Mouse (Mus musculus) lung, embryonic 14.5 days (tissue): Measurements from ENCODE around the gene Ankrd11. TPM values are rescaled to one million over a fixed set of nuclear protein-coding genes. Genes with fewer than 3 reads are reported as not detected.

ENCODE experiments used
- ATAC-seq: fragments of 200-750 bp; cut with Nextera tagmentation; 2 replicates; pipeline ENCODE4 v1.8.0; 2017; ENCODE audit warnings: mild to moderate bottlenecking, moderate TSS enrichment, moderate library complexity; ENCODE audit not compliant: insufficient read depth
- DNase-seq: peaks from one replicate; pipeline ENCODE4 v3.0.0-alpha.2; 2015
- H3K27ac ChIP-seq: fragments of 300-500 bp; sonication (generic); 2 replicates; pipeline ENCODE4 v1.5.1; 2014; ENCODE audit warnings: low read depth, mild to moderate bottlenecking, moderate library complexity
- H3K27me3 ChIP-seq: fragments of 300-500 bp; sonication (generic); 2 replicates; pipeline ENCODE4 v1.6.1; 2014; ENCODE audit warnings: low read length, control low read depth; ENCODE audit not compliant: insufficient read depth
- H3K36me3 ChIP-seq: fragments of 300-500 bp; sonication (generic); 2 replicates; pipeline ENCODE4 v1.6.1; 2014; ENCODE audit warnings: control low read depth; ENCODE audit not compliant: insufficient read depth
- H3K4me1 ChIP-seq: fragments of 300-500 bp; sonication (generic); 2 replicates; pipeline ENCODE4 v1.6.1; 2014; ENCODE audit warnings: antibody characterized with exemption, control low read depth; ENCODE audit not compliant: insufficient read depth
- H3K4me2 ChIP-seq: fragments of 300-500 bp; sonication (generic); 2 replicates; pipeline ENCODE4 v1.6.1; 2014; ENCODE audit warnings: mild to moderate bottlenecking
- H3K4me3 ChIP-seq: fragments of 300-500 bp; sonication (generic); 2 replicates; pipeline ENCODE4 v1.5.1; 2014; ENCODE audit warnings: low read depth, low read length
- H3K9ac ChIP-seq: fragments of 300-500 bp; sonication (generic); 2 replicates; pipeline ENCODE4 v1.6.1; 2014
- H3K9me3 ChIP-seq: fragments of 300-500 bp; sonication (generic); 2 replicates; pipeline ENCODE4 v1.6.1; 2016; ENCODE audit warnings: low read depth, low read length, control low read depth
- CTCF ChIP-seq: IDR thresholded peaks from 2 replicates; pipeline ENCODE4 v1.5.1; 2016; ENCODE audit warnings: antibody characterized with exemption, low read depth
- WGBS: fragments of 180-500 bp; shearing (Covaris S2); extraction: QIAGEN DNeasy Blood & Tissue Kit; methylation state at CpG from one replicate; pipeline ENCODE4 v1.1.7; 2014; 5-methylcytosine and 5-hydroxymethylcytosine counted together
- polyA plus RNA-seq: library from polyadenylated mRNA; unstranded; fragments of >200 nt; fragmentation: Nextera tagmentation; extraction: Ambion mirVana; gene quantifications from 2 replicates; pipeline ENCODE4 v1.2.1, GENCODE M21; 2014

Ankrd11 gene
- polyA plus RNA-seq: 87.5 and 94.6 TPM in 2 replicates

DNA sequence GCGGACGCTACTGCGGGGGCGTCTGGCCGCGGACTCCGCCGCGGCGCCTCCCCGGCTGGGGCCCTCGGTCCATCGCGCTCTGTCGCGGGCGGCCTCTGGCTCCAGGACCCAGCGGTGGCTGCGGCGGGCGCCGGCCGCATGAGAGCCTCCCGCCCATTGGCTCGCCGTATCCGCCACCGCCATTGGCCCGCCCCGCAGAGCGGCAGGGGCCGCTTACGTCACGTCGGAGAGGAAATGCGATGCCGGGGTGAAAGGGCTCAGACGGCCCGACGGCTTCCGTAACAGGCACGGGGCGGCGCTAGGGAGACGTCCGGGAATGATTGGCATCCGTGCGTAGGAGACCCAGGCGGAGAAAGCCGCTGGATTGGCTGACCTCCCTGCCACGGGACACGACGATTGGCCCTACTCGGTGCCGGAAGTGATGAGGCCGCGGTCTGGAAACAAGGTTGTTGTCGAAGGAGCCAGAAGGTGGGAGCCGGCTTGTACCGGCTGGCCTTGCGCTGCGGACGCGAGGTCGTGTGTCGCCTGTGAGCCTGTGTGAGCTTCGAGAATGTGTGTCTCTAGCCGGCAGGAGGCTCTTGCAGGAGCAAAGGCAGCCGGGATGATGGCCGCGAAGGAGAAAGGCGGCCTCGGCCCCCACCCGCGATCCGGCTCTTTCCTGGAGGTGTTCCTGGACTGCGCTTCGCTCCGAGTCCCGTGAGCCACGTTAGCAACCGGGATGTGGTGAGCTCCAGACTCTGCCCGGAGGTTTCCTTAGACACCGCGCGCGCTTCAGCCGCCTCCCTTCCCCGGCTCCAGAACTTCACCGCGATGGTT, at the start of gene Ankrd11:
Ankrd11 (minus strand) TSS at position 120 of the 816 bp plus-strand sequence.
- peak within 1 kb of the TSS; percentile 100 for H3K4me3 ChIP-seq
- H3K4me2 ChIP-seq: peak within 1 kb of the TSS; percentile 88
- peak; percentile 98 for ATAC-seq
- peak; percentile 100 for DNase-seq
- peaks cover 17% of the 10 kb centered on the region for H3K4me1 ChIP-seq
- peak within 1 kb of the TSS; percentile 100 for H3K9ac ChIP-seq
- H3K27ac ChIP-seq: peak within 1 kb of the TSS; percentile 98
- no peaks in the 10 kb centered on the region for H3K27me3 ChIP-seq
- TF ChIP-seq CTCF: peak; percentile 51
- H3K36me3 ChIP-seq: no peaks in the 10 kb centered on the region
- H3K9me3 ChIP-seq: no peaks in the 10 kb centered on the region
- WGBS: under 1% methylated on average over 67 of the region's 91 CpGs

DNA sequence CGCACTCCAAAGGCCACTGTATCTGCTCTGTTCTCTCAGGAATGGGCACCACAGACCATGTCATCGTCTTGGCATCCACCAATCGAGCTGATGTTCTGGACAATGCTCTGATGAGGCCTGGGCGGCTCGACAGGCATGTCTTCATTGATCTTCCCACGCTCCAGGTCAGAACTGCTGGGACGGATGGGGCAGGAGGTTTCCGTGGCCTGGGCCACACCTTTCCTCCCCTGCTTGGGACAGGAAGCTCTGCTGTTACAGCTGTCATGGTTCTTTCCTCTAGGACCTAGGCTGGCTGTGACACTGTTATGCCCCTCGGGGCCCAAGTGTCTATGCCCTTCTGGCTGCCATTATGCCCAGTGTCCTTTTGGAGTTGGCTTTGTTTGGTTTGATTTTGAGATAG, 45.2 kb upstream of the Ankrd11 start:
- H3K27me3 ChIP-seq: no peaks in the 10 kb centered on the region
- no peak for ATAC-seq
- H3K36me3 ChIP-seq: peaks cover 97% of the 10 kb centered on the region
- DNase-seq: no peak
- H3K4me2 ChIP-seq: no peak overlapping the region
- H3K4me1 ChIP-seq: no peaks in the 10 kb centered on the region
- H3K4me3 ChIP-seq: no peak overlapping the region
- TF ChIP-seq CTCF: no peak
- H3K27ac ChIP-seq: no peak overlapping the region
- H3K9me3 ChIP-seq: no peaks in the 10 kb centered on the region
- WGBS: 84% methylated on average over 9 of the region's 9 CpGs
- H3K9ac ChIP-seq: no peak overlapping the region

DNA sequence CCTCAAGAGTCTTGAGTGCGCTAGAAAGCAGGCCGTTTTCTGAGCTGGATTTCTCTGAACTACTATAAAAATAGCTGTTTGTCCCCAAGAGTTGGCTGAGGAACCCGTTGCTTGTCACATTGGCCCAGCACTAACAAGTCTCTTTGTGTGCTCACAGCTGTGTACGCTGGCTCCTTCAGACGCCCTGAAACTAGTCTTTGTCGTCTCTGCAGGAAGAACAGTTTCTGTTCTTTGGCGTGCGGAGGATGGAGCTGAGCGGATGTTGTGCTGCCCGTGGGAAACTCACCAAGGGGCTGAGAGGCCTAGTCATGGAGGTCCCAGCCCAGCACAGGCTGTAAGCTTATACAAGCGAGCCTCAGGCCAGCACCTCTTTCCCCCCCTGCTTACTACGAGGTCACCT, 41.5 kb upstream of the Ankrd11 start:
- Histone ChIP-seq H3K4me2 (no peak overlapping the region), H3K4me3 (no peak overlapping the region), H3K9me3 (no peaks in the 10 kb centered on the region), H3K27me3 (no peaks in the 10 kb centered on the region), H3K4me1 (no peaks in the 10 kb centered on the region), H3K27ac (no peak overlapping the region), H3K36me3 (peaks cover 94% of the 10 kb centered on the region), H3K9ac (no peak overlapping the region; the same call in 1 of the 2 replicates)
- WGBS: 88% methylated on average over 12 of the region's 12 CpGs
- DNase-seq (no peak), ATAC-seq (no peak)
- TF ChIP-seq CTCF: no peak

DNA sequence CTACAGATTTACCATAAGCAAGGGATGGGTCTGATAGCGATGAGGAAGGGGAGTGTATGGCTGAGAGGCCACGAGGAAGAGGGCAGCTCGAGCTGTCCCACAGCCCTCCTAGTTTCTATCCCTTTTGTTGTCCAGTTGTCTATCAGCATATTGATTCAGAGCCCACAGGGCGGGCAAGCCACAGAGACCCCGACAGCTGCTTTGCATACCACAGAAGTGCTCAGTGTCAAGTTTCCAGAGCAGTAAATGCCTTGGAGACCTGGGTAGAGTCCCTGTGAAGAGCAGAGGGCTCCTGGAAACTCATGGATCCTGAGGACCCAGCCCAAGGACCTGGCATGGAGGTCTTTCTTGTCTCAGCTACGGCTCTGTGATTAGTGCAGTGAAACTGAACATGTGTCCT, 40.9 kb upstream of the Ankrd11 start:
- no peak for DNase-seq
- TF ChIP-seq CTCF: no peak
- 83% methylated on average over 6 of the region's 6 CpGs for WGBS
- H3K9me3 ChIP-seq: no peaks in the 10 kb centered on the region
- H3K27ac ChIP-seq: no peak overlapping the region
- ATAC-seq: no peak
- no peak overlapping the region for H3K9ac ChIP-seq
- peaks cover 91% of the 10 kb centered on the region for H3K36me3 ChIP-seq
- H3K4me2 ChIP-seq: no peak overlapping the region
- H3K4me1 ChIP-seq: no peaks in the 10 kb centered on the region
- H3K4me3 ChIP-seq: no peak overlapping the region
- H3K27me3 ChIP-seq: no peaks in the 10 kb centered on the region

DNA sequence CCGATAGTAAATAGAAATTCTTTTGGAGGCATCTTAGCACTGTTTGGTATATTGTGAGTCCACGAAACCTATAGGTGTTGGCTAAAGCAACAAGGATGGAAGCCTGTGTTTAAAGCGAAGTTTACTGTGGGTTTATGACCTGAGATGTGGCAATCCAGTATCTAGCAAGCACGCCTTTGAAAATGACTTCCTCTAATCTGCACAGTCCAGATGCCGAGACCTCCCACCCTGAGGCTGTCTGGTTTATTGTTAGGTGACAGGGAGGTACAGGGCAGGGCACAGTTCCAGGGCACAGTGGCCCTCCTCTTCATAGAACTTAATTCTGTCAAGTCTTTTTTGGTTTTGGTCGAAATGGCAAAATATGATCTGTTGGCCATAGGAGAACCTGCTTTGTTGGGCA, 35.1 kb upstream of the Ankrd11 start:
- no peaks in the 10 kb centered on the region for H3K4me1 ChIP-seq
- H3K27me3 ChIP-seq: no peaks in the 10 kb centered on the region
- 86% methylated on average over 6 of the region's 6 CpGs for WGBS
- no peak for TF ChIP-seq CTCF
- no peak overlapping the region for H3K4me2 ChIP-seq
- ATAC-seq (no peak), DNase-seq (no peak)
- peaks cover 83% of the 10 kb centered on the region for H3K36me3 ChIP-seq
- H3K4me3 ChIP-seq: no peak overlapping the region
- H3K9me3 ChIP-seq: no peaks in the 10 kb centered on the region
- no peak overlapping the region for H3K27ac ChIP-seq
- no peak overlapping the region for H3K9ac ChIP-seq

DNA sequence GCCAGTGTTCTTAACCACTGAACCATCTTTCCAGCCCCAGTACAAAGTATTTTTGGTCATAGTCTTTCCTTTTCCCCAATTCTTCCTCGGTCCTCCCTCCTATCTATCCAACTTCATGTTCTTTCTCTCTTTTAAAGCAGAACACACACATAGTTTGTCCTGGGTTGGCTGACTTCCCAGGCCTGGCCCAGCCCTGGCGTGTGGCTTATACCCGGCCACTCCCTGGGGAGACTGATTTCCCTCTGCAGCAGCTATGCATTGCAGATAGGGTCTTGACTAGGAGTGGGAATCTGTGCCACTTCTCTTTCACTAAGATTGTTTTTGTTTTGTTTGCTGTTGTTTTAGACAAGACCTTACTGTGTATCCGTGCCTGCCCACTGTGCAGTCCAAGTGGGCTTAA, 29.1 kb upstream of the Ankrd11 start:
- Histone ChIP-seq H3K36me3 (peaks cover 66% of the 10 kb centered on the region), H3K9me3 (no peaks in the 10 kb centered on the region), H3K4me2 (no peak overlapping the region), H3K4me3 (no peak overlapping the region), H3K27me3 (no peaks in the 10 kb centered on the region), H3K27ac (no peak overlapping the region), H3K9ac (no peak overlapping the region), H3K4me1 (peaks cover 7% of the 10 kb centered on the region; the same call in 1 of the 2 replicates)
- no peak for TF ChIP-seq CTCF
- peak; percentile 44 for DNase-seq
- ATAC-seq: no peak
- 73% methylated on average over 4 of the region's 4 CpGs for WGBS

DNA sequence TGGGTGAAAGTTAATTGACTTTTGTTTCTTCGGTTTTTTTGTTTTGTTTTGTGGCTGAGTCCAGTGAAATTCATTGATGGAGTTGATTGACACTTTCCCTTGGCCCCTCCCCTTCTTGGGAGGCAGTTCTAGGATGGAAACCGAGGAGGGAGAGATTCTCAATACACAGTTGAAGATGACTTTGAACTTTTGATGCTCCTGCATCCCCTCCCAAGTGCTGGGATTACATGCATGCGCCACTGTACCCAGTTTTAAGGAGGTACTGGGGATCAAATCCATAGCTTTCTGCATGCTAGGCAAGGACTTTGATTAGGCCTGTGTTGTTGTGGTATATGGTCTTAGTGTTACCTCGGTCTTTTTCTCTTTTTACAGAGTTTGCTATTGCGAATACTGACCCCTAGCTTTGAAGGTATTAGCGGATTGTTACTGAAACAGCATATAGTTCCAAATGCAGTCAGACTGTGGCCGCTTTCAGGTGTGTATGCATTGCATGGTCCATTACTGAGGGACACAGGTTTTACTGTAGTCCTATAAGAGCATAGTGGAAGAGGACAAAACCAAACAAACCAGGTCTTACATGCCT, 24.1 kb upstream of the Ankrd11 start:
- peak; percentile 46 for TF ChIP-seq CTCF
- Histone ChIP-seq H3K27ac (peak overlapping the region; percentile 92), H3K27me3 (no peaks in the 10 kb centered on the region), H3K4me1 (peaks cover 11% of the 10 kb centered on the region), H3K9me3 (no peaks in the 10 kb centered on the region), H3K9ac (peak overlapping the region; percentile 93), H3K4me2 (peak overlapping the region; percentile 95), H3K36me3 (peaks cover 28% of the 10 kb centered on the region), H3K4me3 (peak overlapping the region; percentile 94)
- peak; percentile 40 for DNase-seq
- ATAC-seq: no peak
- 27% methylated on average over 7 of the region's 7 CpGs for WGBS
